Mouse (Mus musculus): Measurements from ENCODE around the gene Snx29.

DNA sequence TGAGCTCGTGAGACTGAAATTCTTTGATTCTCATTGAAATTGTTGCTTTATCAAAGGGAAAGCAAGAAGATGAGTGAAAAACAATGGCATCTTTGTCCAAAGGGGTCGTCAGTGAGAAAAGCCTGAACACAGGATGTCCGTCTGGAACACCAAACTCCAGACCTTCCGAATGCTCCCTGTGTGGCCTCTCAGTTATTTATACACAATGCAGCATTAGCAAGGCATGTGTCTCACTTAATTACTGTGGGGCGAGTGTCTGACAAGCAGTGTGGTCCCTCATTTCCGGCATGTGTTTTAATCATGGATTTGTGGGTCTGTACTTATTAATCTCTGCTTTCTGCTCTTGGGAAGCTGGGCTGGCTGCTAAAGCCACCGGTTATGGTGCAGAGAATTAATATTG, 275.1 kb downstream of the Snx29 start:
- TF ChIP-seq TAL1 (IDR thresholded peaks at IDR 0.05; ENCODE audit: low read length), result no peak
- TF ChIP-seq GATA1 (IDR thresholded peaks at IDR 0.05; ENCODE audit: low read length), result no peak

Measured in erythroblast, embryonic 14.5 days (primary cell).